Mouse (Mus musculus) stomach, postnatal 0 days (tissue): Measurements from ENCODE around the gene Tmem210.

Experiments
- CTCF ChIP-seq: IDR thresholded peaks from 2 replicates; pipeline ENCODE4 v1.5.1; 2016; ENCODE audit warnings: antibody characterized with exemption, low read depth, mild to moderate bottlenecking, moderate library complexity
- EP300 ChIP-seq: optimal IDR thresholded peaks from 2 replicates; pipeline ENCODE3; 2016; ENCODE audit warnings: antibody characterized with exemption

GRCm38 (mm10) chr2:25241438-25241775 is 46.5 kb upstream of the Tmem210 start:
- TF ChIP-seq CTCF: no peak
- no peak for TF ChIP-seq EP300
